Mouse (Mus musculus) heart, postnatal 36 days (tissue): Measurements from ENCODE around the gene Cep44. TPM values are rescaled to one million over a fixed set of nuclear protein-coding genes. Genes with fewer than 3 reads are reported as not detected.

Experiments
- DNase-seq, 2 experiments: peaks; one replicate each; pipeline ENCODE4 v3.0.0; 2021 to 2022
- intact Hi-C: fragments of 180-260 bp; cut with DNase I; formaldehyde crosslinking; loops from one replicate; pipeline ENCODE4 v1.15.1; 2025
- microRNA-seq, 2 experiments: library from miRNA; unstranded; fragments of <30 nt; microRNA quantifications; one replicate each; pipeline ENCODE4 v1.2.0; 2021; ENCODE audit warnings: borderline number of aligned reads in 2 of 2
- total RNA-seq, 2 experiments: library from RNA; stranded (reverse); gene quantifications; 2 replicates each; pipeline ENCODE4 v1.2.3; 2021

Cep44 gene
- total RNA-seq, 2 experiments from 2014 or later, result 10.5 to 12.5 TPM

DNA sequence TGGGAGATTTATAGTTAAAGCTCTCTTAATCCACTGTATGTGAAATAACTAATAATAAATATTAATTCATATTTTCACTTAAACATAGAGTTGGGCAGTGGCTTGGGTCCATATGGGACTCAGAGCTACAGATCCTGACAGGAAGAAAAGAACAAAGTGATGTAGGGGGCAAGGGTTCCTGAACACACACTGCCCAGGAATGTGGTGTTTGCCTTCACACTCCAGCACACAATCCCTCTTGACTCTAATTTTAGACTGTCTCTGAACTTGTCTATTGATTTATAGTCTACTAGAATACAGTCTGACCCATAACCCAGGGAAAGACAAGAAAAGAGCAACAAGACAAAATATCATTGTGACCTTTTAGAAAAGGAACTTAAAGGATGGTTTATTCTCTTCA lies 48.9 kb downstream of the Cep44 start:
- intact Hi-C loops, result no loop called here
- no peak for DNase-seq

DNA sequence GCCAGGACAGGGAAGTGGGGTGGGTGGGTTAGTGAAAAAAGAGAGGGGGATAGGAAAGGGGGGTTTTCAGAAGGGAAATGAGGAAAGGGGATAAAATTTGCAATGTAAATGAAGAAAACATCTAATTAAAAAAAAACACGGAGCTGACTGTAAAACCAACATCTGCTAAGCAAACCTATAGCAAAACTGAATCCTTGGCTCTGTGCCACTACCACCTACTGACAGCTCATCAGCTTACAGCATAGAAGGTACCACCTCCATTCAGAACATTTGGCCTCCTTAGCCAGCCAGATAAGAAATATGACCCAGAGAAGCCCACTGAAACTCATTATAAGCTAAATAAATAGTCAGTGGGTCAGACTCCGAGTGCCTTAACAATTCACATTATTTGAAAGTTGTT lies 61.4 kb downstream of the Cep44 start:
- no peak for DNase-seq
- intact Hi-C loops, result loop anchor here (10.0 kb wide), 1 partner anchor 215 kb away; no protein-coding TSS in a partner anchor

DNA sequence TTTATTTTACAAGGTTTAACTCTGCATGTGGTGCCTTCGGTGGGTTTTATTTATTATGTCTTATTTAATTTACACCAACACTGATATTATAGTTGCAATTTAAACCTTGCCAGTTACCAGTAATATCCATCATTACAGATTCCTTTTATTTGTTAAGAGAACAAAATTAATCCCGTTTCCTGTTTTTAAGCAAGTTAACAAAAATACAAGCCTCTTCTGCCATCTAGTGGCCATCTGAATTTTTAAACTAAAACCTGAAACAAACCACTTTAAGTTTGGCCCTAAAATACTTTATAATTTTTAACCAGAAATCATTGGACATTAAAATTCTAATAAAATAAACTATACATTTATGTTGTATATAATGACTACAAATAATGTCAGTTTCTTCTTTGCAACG lies 64.8 kb downstream of the Cep44 start:
- intact Hi-C loops, result loop anchor here (10.0 kb wide), 1 partner anchor 211 kb away; no protein-coding TSS in a partner anchor
- no peak for DNase-seq

Small RNA genes within 50 kb of the gene (microRNA-seq; reads per million reads assigned to microRNA genes)
- 0 reads per million in 2 experiments for gene Gm25992

Other genes starting within 250 kb of the Cep44 start
- 10 to 100 TPM; 60.5 to 62.2 TPM for gene Fbxo8, start within 50 bp of the Cep44 start, total RNA-seq